Mouse (Mus musculus) heart, postnatal 0 days (tissue): ENCODE results near the gene Cul5.

Experiments
- CTCF ChIP-seq: IDR thresholded peaks from 2 replicates; pipeline ENCODE4 v1.5.1; 2016; ENCODE audit warnings: antibody characterized with exemption, control low read depth, low read depth
- EP300 ChIP-seq: IDR thresholded peaks from 2 replicates; pipeline ENCODE4 v1.6.1; 2016; ENCODE audit warnings: antibody characterized with exemption, low read depth

DNA sequence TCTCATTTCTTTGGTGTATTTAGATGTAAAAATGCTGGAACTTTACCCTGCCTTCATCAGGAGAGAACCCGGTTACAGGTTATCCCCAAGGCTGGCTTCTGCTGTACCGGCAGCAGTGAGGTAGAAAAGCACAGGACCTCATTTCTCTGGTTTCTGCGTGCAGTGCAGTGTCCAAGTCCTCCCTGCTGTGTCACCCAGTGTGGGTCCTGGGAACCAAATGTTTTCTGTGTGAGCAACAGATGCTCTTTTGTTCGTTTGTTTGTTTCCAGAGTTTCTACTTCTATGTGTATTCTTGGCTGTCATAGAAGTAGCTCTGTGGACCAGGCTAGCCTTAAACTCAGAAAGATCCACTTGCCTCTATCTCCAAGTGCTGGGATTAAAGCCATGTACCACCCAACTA, 87.9 kb downstream of the Cul5 start:
- TF ChIP-seq CTCF (no peak), EP300 (no peak)
